Mouse (Mus musculus) kidney, adult 2 months (tissue): ENCODE results near the gene Gm21964.

Experiments
- CTCF ChIP-seq: fragments of 200-500 bp; conservative IDR thresholded peaks from 2 replicates; pipeline ENCODE4 v1.5.1; 2011; ENCODE audit warnings: low read depth, mild to moderate bottlenecking, control low read depth, low read length, moderate library complexity, mixed read lengths; ENCODE audit not compliant: insufficient read depth, insufficient read length
- POLR2A ChIP-seq: fragments of 200-500 bp; IDR thresholded peaks from one replicate; pipeline ENCODE4 v1.6.1; 2011; ENCODE audit warnings: low read depth, low read length, control low read depth

DNA sequence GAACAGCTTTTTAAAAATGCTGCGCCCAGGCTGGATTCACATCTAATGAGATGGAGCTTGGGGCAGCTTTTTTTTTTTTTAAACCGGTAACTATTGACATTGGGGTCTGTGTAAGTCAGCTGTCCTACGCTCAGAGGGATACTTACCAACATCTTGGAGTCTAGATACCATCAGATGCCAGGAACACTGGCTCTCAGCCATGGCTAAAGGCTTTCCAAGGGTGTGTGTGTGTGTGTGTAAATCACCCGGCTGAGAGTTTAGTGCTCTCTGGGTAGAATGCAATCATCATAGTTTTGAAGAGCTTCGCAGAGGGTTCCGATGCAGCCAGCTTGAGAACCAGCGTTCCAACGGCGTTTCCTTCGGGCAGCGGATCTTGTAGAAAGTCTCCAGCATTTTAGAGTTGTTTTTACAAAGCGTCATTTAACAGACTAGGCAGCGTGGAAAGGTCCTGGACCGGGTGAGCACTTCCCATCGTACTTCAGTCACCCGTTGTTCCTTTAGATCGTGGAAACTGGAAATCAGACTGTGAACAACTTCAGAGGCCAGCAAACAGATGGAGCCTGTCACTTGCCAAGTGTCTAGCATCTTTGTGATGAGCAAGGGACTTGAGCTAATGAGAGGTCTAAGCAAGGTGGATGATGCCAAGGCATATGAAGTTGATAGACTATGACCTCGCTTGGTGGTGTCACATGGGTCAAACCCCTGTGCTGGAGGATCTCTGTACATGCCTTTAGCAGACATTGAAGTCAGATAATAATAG lies 36.2 kb upstream of the Gm21964 start:
- TF ChIP-seq POLR2A (no peak), CTCF (no peak)
